Mouse (Mus musculus) CH12.LX (cell line): Measurements from ENCODE around the gene Chst11. TPM values are rescaled to one million over a fixed set of nuclear protein-coding genes. Genes with fewer than 3 reads are reported as not detected.

Source experiments
- DNase-seq: peaks from one replicate; pipeline ENCODE4 v3.0.0-alpha.2; 2013; ENCODE audit errors: extremely low read depth
- H3K27ac ChIP-seq: 2 replicates; pipeline ENCODE4 v1.5.1; 2012; ENCODE audit warnings: low read depth, mild to moderate bottlenecking, control low read depth, moderate library complexity; ENCODE audit not compliant: insufficient read depth
- H3K27me3 ChIP-seq: replicated peaks from 2 replicates; pipeline ENCODE3; 2012; ENCODE audit warnings: inconsistent platforms
- H3K36me3 ChIP-seq, 2 experiments: replicated peaks in 1 of 2; 2 replicates each; pipeline versions ENCODE3 to v1.6.1; 2012; ENCODE audit warnings: inconsistent platforms in 1 of 2, low read length in 1 of 2, mild to moderate bottlenecking in 1 of 2, mixed read lengths in 1 of 2, moderate library complexity in 1 of 2; ENCODE audit not compliant: control insufficient read depth in 1 of 2, insufficient read depth in 1 of 2
- H3K4me1 ChIP-seq, 2 experiments: 2 replicates each; pipeline ENCODE4 v1.6.1; 2012; ENCODE audit warnings: inconsistent platforms in 1 of 2, moderate library complexity in 1 of 2; ENCODE audit not compliant: insufficient read depth in 2 of 2, control insufficient read depth in 1 of 2
- H3K4me2 ChIP-seq: 2 replicates; pipeline ENCODE4 v1.6.1; 2012; ENCODE audit warnings: low read depth, mild to moderate bottlenecking, control low read depth; ENCODE audit not compliant: poor library complexity, insufficient read depth, severe bottlenecking
- H3K4me3 ChIP-seq, 3 experiments: fragments of 150-350 bp in 1 of 3; sonication (generic) in 1 of 3; replicated peaks in 1 of 3; 2 replicates each; pipeline versions ENCODE3 to v1.5.1; 2011 to 2012; ENCODE audit warnings: low read depth in 2 of 3, low read length in 2 of 3, mild to moderate bottlenecking in 2 of 3, moderate library complexity in 2 of 3, control low read depth in 1 of 3, improper control_type of control experiment in 1 of 3, inconsistent platforms in 1 of 3, mixed read lengths in 1 of 3; ENCODE audit not compliant: poor library complexity in 1 of 3
- H3K79me2 ChIP-seq: replicated peaks from 2 replicates; pipeline ENCODE4 v1.6.1; 2012; ENCODE audit warnings: mild to moderate bottlenecking, moderate library complexity; ENCODE audit not compliant: control insufficient read depth, poor library complexity, insufficient read depth, severe bottlenecking; ENCODE audit errors: extremely low read depth
- H3K9ac ChIP-seq: 2 replicates; pipeline ENCODE4 v1.6.1; 2012; ENCODE audit warnings: low read depth, mild to moderate bottlenecking, control low read depth, moderate library complexity; ENCODE audit not compliant: insufficient read depth
- H3K9me3 ChIP-seq: replicated peaks from 2 replicates; pipeline ENCODE3; 2012; ENCODE audit warnings: low read length, inconsistent platforms, mixed read lengths
- CTCF ChIP-seq, 2 experiments: IDR thresholded peaks in 1 of 2; conservative IDR thresholded peaks in 1 of 2; 2 replicates each; pipeline ENCODE4 v1.5.1; 2011 to 2012; ENCODE audit warnings: low read depth in 2 of 2, low read length in 2 of 2, improper control_type of control experiment in 1 of 2, inconsistent platforms in 1 of 2, mild to moderate bottlenecking in 1 of 2, moderate library complexity in 1 of 2
- EP300 ChIP-seq: IDR thresholded peaks from 2 replicates; pipeline ENCODE4 v1.6.1; 2011; ENCODE audit warnings: low read length, improper control_type of control experiment
- ETS1 ChIP-seq: conservative IDR thresholded peaks from 2 replicates; pipeline ENCODE4 v1.6.1; 2012; ENCODE audit warnings: low read depth, mild to moderate bottlenecking, inconsistent platforms, low read length, improper control_type of control experiment, moderate library complexity
- HCFC1 ChIP-seq: IDR thresholded peaks from 2 replicates; pipeline ENCODE4 v1.6.1; 2012; ENCODE audit warnings: low read depth, mild to moderate bottlenecking, inconsistent platforms, low read length, improper control_type of control experiment
- KAT2A ChIP-seq: IDR thresholded peaks from 2 replicates; pipeline ENCODE4 v1.6.1; 2012; ENCODE audit warnings: low read length, improper control_type of control experiment, inconsistent platforms; ENCODE audit not compliant: insufficient replicate concordance
- MAFK ChIP-seq: IDR thresholded peaks from 2 replicates; pipeline ENCODE4 v1.6.1; 2011; ENCODE audit warnings: low read length, improper control_type of control experiment; ENCODE audit not compliant: insufficient replicate concordance
- MAX ChIP-seq: IDR thresholded peaks from 2 replicates; pipeline ENCODE4 v1.6.1; 2011; ENCODE audit warnings: low read length, improper control_type of control experiment
- MAZ ChIP-seq: IDR thresholded peaks from 2 replicates; pipeline ENCODE4 v1.6.1; 2012; ENCODE audit warnings: low read depth, mild to moderate bottlenecking, inconsistent platforms, low read length, improper control_type of control experiment, moderate library complexity
- MXI1 ChIP-seq: IDR thresholded peaks from 2 replicates; pipeline ENCODE4 v1.6.1; 2011; ENCODE audit warnings: mild to moderate bottlenecking, low read depth, low read length, improper control_type of control experiment
- NRF1 ChIP-seq: IDR thresholded peaks from 2 replicates; pipeline ENCODE4 v1.6.1; 2014; ENCODE audit warnings: low read depth, mild to moderate bottlenecking, inconsistent platforms, low read length, improper control_type of control experiment, moderate library complexity
- PAX5 ChIP-seq: IDR thresholded peaks from 2 replicates; pipeline ENCODE4 v1.6.1; 2012; ENCODE audit warnings: low read length, inconsistent platforms, mixed read lengths
- POLR2A ChIP-seq: IDR thresholded peaks from 2 replicates; pipeline ENCODE4 v1.6.1; 2011; ENCODE audit warnings: low read depth, mild to moderate bottlenecking, improper control_type of control experiment, low read length
- POLR2AphosphoS2 ChIP-seq: IDR thresholded peaks from 2 replicates; pipeline ENCODE4 v1.6.1; 2011; ENCODE audit warnings: low read depth, low read length, improper control_type of control experiment
- RAD21 ChIP-seq: IDR thresholded peaks from 2 replicates; pipeline ENCODE4 v1.6.1; 2011; ENCODE audit warnings: low read depth, mild to moderate bottlenecking, low read length, improper control_type of control experiment, moderate library complexity
- RCOR1 ChIP-seq: conservative IDR thresholded peaks from 2 replicates; pipeline ENCODE4 v1.6.1; 2012; ENCODE audit warnings: low read depth, mild to moderate bottlenecking, inconsistent platforms, low read length, improper control_type of control experiment
- SIN3A ChIP-seq: IDR thresholded peaks from 2 replicates; pipeline ENCODE4 v1.6.1; 2012; ENCODE audit warnings: low read length, improper control_type of control experiment, inconsistent platforms
- SMC3 ChIP-seq: IDR thresholded peaks from 2 replicates; pipeline ENCODE4 v1.6.1; 2011; ENCODE audit warnings: low read depth, low read length, improper control_type of control experiment
- UBTF ChIP-seq: IDR thresholded peaks from 2 replicates; pipeline ENCODE4 v1.6.1; 2012; ENCODE audit warnings: low read depth, mild to moderate bottlenecking, inconsistent platforms, low read length, improper control_type of control experiment, moderate library complexity
- USF1 ChIP-seq: IDR thresholded peaks from 2 replicates; pipeline ENCODE4 v1.6.1; 2014; ENCODE audit warnings: low read depth, mild to moderate bottlenecking, inconsistent platforms, low read length, improper control_type of control experiment
- USF2 ChIP-seq: conservative IDR thresholded peaks from 2 replicates; pipeline ENCODE4 v1.6.1; 2011; ENCODE audit warnings: low read depth, low read length, improper control_type of control experiment
- ZKSCAN1 ChIP-seq: IDR thresholded peaks from 2 replicates; pipeline ENCODE4 v1.6.1; 2012; ENCODE audit warnings: low read depth, inconsistent platforms, low read length, improper control_type of control experiment, borderline replicate concordance
- ZMIZ1 ChIP-seq: IDR thresholded peaks from 2 replicates; pipeline ENCODE4 v1.6.1; 2012; ENCODE audit warnings: low read depth, mild to moderate bottlenecking, inconsistent platforms, low read length, improper control_type of control experiment
- ZNF384 ChIP-seq: IDR thresholded peaks from 2 replicates; pipeline ENCODE4 v1.6.1; 2012; ENCODE audit warnings: low read depth, low read length, improper control_type of control experiment, inconsistent platforms
- dilution Hi-C: fragments of 300-500 bp; cut with MboI; formaldehyde crosslinking; loops from 2 replicates; pipeline ENCODE4 v1.14.3; 2020; ENCODE audit warnings: low sequenced_read_pairs; ENCODE audit not compliant: extremely low pct_unique_long_range_greater_than_20kb, extremely low pct_ligation_motif_present
- in situ Hi-C: fragments of 300-500 bp; cut with MboI; formaldehyde crosslinking; loops from 3 replicates; pipeline ENCODE4 v1.14.3; 2019; ENCODE audit warnings: low sequenced_read_pairs, low pct_ligation_motif_present, low pct_unique_long_range_greater_than_20kb, mixed read lengths
- polyA plus RNA-seq: library from polyadenylated mRNA; unstranded; fragments of >175 nt; gene quantifications from 2 replicates; pipeline ENCODE4 v1.2.1, GENCODE M21; 2012; ENCODE audit warnings: low read depth; ENCODE audit not compliant: insufficient read length
- total RNA-seq, 2 experiments: library from RNA; depleted of rRNA; stranded (reverse); fragments of 300-350 nt in 1 of 2; fragments of >200 nt in 1 of 2; gene quantifications; 2 replicates each; pipeline ENCODE4 v1.2.3; 2012 to 2014

Gene Chst11
- total and polyA plus RNA-seq, 3 experiments: 3.6 to 5.3 (median 4.5) TPM

- in situ Hi-C loops (no loop called here), dilution Hi-C loops (no loop called here)
- Histone ChIP-seq H3K4me1 (peaks cover 10 to 22% of the 10 kb centered on the region in 2 experiments), H3K27ac (no peak overlapping the region), H3K4me3 (no peak overlapping the region), H3K4me2 (no peak overlapping the region), H3K79me2 (no peaks in the 10 kb centered on the region), H3K9ac (no peak overlapping the region), H3K9me3 (no peaks in the 10 kb centered on the region), H3K27me3 (no peaks in the 10 kb centered on the region), H3K36me3 (peaks cover 0 to under 1% of the 10 kb centered on the region in 2 experiments)
- no peak for DNase-seq
- TF ChIP-seq POLR2AphosphoS2: no peak
- TF ChIP-seq SMC3: no peak
- no peak for TF ChIP-seq ZNF384
- TF ChIP-seq EP300: no peak
- no peak for TF ChIP-seq PAX5
- no peak for TF ChIP-seq KAT2A
- no peak for TF ChIP-seq MAX
- TF ChIP-seq USF1: no peak
These were observed 80.9 kb downstream of the Chst11 start for GRCm38 (mm10) chr10:83066159-83066558.

GRCm38 (mm10) chr10:83067305-83067704 is 82.0 kb downstream of the Chst11 start:
- no peak overlapping the region for H3K4me2 ChIP-seq
- no peaks in the 10 kb centered on the region for H3K27me3 ChIP-seq
- H3K4me1 ChIP-seq: peaks cover 10 to 22% of the 10 kb centered on the region in 2 experiments
- H3K36me3 ChIP-seq: peaks cover 0 to 4% of the 10 kb centered on the region in 2 experiments
- no peak overlapping the region for H3K27ac ChIP-seq
- H3K9ac ChIP-seq: no peak overlapping the region
- dilution Hi-C loops: no loop called here
- H3K4me3 ChIP-seq: no peak overlapping the region
- no peak for DNase-seq
- in situ Hi-C loops: no loop called here
- no peaks in the 10 kb centered on the region for H3K79me2 ChIP-seq
- TF ChIP-seq RAD21: no peak
- TF ChIP-seq POLR2A: no peak
- no peak for TF ChIP-seq ZMIZ1
- TF ChIP-seq CTCF (conservative IDR thresholded peaks at IDR 0.05 in 1 of 2, IDR thresholded peaks at IDR 0.05 in 1 of 2; ENCODE audit: low read depth in 2 of 2, low read length in 2 of 2): no peak
- no peak for TF ChIP-seq SIN3A
- TF ChIP-seq PAX5: no peak
- TF ChIP-seq NRF1: no peak
- TF ChIP-seq ETS1: no peak
- TF ChIP-seq MAZ: no peak
- TF ChIP-seq MAFK: no peak
- no peak for TF ChIP-seq KAT2A
- TF ChIP-seq UBTF: no peak
- TF ChIP-seq ZKSCAN1: no peak
- TF ChIP-seq MXI1: no peak
- no peak for TF ChIP-seq HCFC1
- TF ChIP-seq USF2: no peak
- TF ChIP-seq RCOR1: no peak
- no peak for TF ChIP-seq EP300
- TF ChIP-seq USF1: no peak
- no peaks in the 10 kb centered on the region for H3K9me3 ChIP-seq
